Mouse (Mus musculus): Measurements from ENCODE around the gene Ap3m1. TPM values are rescaled to one million over a fixed set of nuclear protein-coding genes. Genes with fewer than 3 reads are reported as not detected.

The Ap3m1 gene
- polyA plus RNA-seq, 1 experiment: 76.9 TPM

DNA sequence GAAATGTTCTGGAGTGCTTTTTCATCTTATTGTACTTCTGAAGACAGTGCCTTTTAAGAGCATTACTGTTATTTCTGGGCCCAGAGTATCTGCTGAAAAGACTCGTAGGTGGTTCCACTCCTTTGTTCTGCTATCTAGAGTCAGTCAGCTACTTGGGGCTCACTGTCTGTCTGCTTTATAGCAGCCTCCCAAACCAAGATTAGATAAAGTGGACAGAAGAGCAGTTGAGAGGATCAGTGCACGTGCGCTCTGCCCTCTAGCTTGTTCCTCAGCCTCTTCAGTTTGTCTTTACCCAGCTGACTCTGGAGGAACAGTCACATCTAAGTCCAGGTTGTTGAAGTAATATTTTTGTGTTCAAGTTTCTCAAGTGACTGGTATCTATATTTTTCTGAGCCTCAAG, 21.7 kb upstream of the Ap3m1 start:
- no peak for DNase-seq (ENCODE audit: low spot score)

DNA sequence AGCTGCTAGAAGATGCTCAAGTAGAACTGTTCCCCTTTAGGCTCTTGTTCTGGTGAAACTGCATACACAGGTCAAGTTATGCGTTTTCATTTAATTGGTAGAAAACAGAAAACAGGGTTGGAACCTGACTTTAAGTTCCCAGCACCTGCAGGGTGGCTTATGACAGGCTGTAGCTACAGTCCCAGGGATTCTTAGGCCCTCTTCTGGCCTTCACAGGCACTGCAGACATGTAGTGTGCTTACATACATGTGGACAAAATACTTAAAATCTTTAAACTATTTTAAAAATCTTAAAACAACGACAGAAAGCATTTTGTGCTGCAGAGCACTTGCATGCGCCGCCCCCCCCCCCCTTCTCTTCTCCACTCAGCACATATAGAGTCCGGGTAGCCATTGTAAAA, 17.3 kb upstream of the Ap3m1 start:
- DNase-seq (ENCODE audit: low spot score): no peak

GRCm38 (mm10) chr14:21065490-21066162, 13.3 kb upstream of the Ap3m1 start:
- no peak for DNase-seq (ENCODE audit: low spot score)

- DNase-seq (ENCODE audit: low spot score): no peak
Measured at GRCm38 (mm10) chr14:21064321-21064720, 12.0 kb upstream of the Ap3m1 start.

DNA sequence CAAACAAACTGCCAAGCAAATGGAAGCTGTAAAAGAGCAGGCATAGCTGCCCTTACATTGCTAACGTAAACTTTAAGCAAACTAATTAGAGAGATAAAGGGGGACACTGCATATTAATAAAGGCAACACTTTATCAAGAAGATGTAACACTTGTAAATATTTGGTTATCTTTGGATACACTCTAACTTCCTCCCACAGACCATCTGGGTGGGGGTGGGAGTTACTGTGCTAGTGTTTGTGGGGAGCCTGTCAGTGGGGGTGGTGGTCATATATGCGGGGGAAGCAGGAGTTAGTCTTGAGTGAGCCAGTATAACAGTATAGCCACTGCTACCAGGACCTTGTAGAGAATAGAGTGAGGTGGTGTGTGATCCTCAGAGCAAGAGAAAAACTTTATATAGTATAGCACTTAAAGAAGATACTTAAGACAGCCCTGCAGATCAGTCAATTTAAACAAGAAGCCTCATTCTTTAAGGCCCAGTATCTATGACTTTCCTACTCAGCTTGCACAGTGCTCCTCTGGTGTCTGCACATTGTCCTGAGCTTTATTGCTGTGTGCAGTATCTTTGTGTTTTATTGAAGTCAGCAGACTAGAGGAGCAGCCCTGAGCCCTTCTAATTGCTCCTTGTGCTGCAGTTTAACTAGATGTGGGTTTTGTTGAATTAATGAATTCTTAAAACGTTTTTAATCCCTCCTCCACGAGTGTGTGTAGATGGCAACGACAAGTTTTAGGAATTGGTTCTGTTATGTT, 10.6 kb upstream of the Ap3m1 start:
- no peak for DNase-seq (ENCODE audit: low spot score)

DNA sequence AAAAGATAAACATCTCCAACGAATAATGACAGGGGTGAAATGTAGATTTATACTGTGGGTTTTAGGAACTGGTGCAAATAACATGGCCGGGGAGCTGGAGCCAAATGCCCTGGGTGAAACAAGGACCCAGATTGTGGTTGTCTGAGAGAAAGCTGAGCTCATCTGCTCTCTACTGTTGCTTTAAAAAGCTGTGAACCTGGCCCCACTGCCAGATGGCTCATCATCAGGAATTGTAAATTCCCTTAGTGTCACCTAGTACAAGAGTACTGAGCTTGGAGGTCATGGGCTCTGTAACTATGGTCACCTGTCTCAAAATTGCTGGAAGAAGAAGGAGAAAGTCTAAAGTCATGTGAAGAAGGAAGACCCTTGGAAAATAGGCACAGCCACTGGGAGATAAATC, 6.7 kb upstream of the Ap3m1 start:
- DNase-seq (ENCODE audit: low spot score): no peak

GRCm38 (mm10) chr14:21053586-21053985, 1.3 kb upstream of the Ap3m1 start:
- no peak for DNase-seq (ENCODE audit: low spot score)

DNA sequence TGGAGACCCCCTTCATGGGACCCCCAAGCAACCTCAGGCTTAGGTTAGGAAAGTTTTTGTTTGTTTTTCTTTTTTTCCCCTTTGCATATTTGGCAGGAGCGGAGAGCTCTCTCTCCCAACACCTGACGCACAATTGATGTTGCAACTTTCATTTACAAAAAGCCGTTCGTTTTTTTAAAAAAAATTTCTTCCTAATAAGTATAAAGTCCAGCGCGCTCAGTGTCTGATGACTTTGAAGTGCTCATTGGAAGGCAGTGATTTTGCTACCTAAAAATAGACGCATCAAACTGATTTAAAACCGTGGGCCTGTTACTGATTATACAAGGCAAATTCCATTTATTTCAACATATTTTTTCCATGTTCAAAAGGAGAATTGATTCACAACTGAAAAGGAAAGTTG, 843 bp upstream of the Ap3m1 start:
- no peak for DNase-seq (ENCODE audit: low spot score)

GRCm38 (mm10) chr14:21052781-21053130, 448 bp upstream of the Ap3m1 start:
- no peak for DNase-seq (ENCODE audit: low spot score)

- no peak for DNase-seq (ENCODE audit: low spot score)
Measured at GRCm38 (mm10) chr14:21051380-21052111, 762 bp downstream of the Ap3m1 start.

DNA sequence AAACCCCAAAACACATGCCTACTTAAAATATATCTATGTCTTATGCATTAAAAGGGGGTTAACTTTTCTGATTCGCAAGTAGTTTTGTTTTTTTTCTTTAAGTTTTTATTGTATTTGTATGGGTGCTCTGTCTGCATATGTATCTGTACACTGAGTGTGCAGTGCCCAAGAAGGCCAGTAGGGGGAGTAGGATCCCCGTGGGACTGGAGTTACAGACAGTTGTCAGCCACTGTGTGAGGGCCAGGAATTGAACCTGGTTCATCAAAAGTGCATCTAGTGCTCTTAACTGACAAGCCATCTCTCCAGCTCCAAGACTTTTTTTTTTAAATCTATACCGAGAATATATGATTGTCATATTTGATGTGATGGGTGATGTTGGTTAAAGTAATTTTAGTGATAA, 1.6 kb downstream of the Ap3m1 start:
- DNase-seq (ENCODE audit: low spot score): no peak

DNA sequence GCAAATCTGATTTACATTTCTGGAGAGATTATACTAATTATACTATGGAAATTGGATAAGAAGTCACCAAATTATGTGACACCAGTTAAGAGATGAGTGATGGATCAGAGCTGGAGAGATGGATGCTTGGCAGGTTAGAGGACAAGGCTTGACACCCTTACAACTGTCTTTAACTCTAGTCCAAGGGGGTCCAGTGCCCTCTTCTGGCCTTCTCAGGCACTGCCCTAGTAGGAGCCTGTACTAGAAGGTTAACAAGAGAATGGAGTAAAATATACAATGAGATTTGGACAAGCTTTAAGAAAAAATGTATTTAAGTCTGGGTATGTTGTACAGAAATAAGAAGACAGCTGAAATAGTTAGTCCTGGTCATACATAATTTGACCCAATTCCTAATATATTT, 3.4 kb downstream of the Ap3m1 start:
- DNase-seq (ENCODE audit: low spot score): no peak

DNA sequence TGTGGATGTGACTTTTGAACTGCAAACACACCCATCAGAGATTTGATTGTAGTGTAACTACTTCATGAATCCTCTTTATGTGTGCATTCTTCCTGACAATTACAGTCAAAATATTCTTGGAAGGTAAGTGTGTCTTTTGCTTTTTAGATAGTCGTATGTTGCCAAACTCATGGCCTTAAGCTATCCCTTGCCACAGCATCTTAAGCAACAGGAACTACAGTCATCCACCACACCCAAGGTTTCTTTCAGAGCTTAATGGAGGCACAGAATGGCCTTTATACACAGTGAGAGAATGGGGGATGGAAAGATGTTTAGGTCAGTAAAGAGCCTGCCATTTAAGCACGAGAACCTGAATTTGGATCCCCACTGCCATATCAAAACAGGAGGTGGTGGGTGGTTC, 4.5 kb downstream of the Ap3m1 start:
- no peak for DNase-seq (ENCODE audit: low spot score)

- no peak for DNase-seq (ENCODE audit: low spot score)
Measured at GRCm38 (mm10) chr14:21039623-21040022, 12.7 kb downstream of the Ap3m1 start.

DNA sequence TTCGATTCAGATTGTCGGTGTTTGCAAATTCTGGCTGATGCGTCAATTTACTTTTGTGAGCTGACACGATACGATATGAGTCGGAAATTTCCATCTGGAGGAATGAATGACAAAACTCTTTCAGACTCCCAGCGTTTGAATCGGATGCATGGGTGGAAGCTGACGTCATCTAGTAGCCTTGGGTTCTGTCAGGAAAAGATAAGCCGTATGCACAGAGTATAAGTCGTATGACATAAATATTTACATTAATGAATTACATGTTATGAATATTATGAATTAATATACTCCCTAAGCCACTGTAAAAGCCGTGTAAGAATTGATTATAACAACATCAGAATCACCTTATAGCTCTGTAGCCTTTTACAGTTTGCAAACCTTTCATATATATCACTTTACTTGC, 13.2 kb downstream of the Ap3m1 start:
- DNase-seq (ENCODE audit: low spot score): no peak

GRCm38 (mm10) chr14:21034791-21035190, 17.5 kb downstream of the Ap3m1 start:
- DNase-seq (ENCODE audit: low spot score): no peak

- DNase-seq (ENCODE audit: low spot score): no peak
Measured at GRCm38 (mm10) chr14:21034271-21034670, 18.0 kb downstream of the Ap3m1 start.

GRCm38 (mm10) chr14:21031783-21032511, 20.4 kb downstream of the Ap3m1 start:
- no peak for DNase-seq (ENCODE audit: low spot score)

DNA sequence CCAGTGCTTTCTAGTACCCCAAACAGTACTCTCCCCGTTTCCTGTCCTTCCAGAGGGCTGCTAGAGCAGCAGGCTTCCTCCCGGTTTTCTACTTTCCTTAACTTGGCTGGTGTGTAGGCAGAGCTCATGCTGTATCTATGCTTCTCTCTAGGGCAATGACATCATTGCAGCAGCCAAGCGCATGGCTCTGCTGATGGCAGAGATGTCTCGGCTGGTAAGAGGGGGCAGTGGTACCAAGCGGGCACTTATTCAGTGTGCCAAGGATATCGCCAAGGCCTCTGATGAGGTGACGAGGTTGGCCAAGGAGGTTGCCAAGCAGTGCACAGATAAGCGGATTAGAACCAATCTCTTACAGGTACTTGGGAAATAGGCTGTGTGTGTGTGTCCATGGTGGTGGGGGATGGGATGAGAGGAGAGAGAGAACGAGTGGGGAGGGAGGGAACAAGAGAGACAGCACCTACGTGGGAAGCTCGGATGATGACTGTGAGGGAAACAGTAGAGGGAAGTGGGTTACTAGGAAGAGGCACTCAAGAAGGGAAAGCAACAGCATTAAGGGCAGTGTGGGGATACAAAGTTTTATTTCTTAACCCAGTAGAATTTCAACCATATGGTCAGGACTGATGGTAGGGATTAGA, 23.2 kb downstream of the Ap3m1 start:
- DNase-seq (ENCODE audit: low spot score): no peak

DNA sequence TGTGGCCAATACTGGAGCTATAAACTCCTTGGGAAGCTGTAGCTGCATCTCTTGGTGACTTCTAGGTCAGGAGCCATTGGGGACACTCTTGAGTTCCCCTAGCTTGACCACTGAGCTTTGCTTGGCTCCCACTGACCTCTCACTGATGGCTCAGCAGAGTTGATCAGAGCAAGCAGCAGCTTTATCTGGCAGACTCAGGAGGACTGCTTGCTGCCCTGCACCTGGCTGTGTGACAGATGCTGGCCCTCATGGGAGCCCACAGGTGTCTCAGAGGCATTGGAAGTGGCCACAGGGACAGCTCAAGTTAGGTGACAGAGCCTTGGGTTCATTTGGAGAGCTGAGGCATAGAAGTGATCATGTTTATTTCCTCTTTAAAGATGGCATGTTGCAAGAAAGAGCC, 24.8 kb downstream of the Ap3m1 start:
- no peak for DNase-seq (ENCODE audit: low spot score)

DNA sequence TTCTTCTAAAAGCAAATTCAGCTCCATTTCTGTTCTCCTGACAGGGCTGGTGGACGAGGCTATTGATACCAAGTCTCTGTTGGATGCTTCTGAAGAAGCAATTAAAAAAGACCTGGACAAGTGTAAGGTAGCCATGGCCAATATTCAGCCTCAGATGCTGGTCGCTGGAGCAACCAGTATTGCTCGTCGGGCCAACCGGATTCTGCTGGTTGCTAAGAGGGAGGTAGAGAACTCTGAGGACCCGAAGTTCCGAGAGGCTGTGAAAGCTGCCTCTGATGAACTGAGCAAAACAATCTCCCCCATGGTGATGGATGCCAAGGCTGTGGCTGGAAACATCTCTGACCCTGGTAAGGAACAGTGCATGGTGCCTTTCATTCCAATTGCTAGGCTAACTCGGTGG, 31.9 kb downstream of the Ap3m1 start:
- no peak for DNase-seq (ENCODE audit: low spot score)

DNA sequence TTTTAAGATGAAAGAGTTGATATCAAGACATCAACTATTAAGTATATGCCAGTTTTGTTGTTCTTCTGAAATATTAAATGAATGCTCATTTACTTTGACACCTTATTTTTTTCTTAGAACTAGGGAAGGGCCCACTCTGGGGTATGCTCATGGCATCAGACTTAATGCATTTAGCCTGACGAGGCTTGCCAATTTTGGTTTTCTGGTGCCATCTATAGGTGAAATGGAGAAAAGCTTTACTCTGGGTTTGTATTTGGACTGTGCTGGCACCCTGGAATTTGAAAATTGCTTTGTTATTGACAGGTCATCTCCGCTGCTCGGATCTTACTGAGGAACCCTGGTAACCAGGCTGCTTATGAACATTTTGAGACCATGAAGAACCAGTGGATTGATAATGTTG, 33.3 kb downstream of the Ap3m1 start:
- no peak for DNase-seq (ENCODE audit: low spot score)
